Mouse (Mus musculus) liver, embryonic 14.5 days (tissue): Measurements from ENCODE around the gene Cop1.

Experiments used
- CTCF ChIP-seq: IDR thresholded peaks from 2 replicates; pipeline ENCODE4 v1.5.1; 2016; ENCODE audit warnings: antibody characterized with exemption, low read depth, control low read depth
- EP300 ChIP-seq: IDR thresholded peaks from 2 replicates; pipeline ENCODE4 v1.6.1; 2016; ENCODE audit warnings: antibody characterized with exemption, low read depth

- no peak for TF ChIP-seq EP300
- TF ChIP-seq CTCF: no peak
Measured at GRCm38 (mm10) chr1:159253078-159253477, 21.0 kb downstream of the Cop1 start.
